Mouse (Mus musculus): ENCODE results near the gene Tcf12.

GRCm38 (mm10) chr9:71804116-71804515 is 307.6 kb downstream of the Tcf12 start:
- no peak for TF ChIP-seq CTCF (IDR thresholded peaks at IDR 0.05; ENCODE audit: insufficient read depth, low read length)
- no peak for TF ChIP-seq POLR2A (IDR thresholded peaks at IDR 0.05; ENCODE audit: borderline replicate concordance, extremely low read depth, low read depth, low read length)
